Comparison of ENCODE assay signal across 9 mouse cellular contexts in genomic region chr2:181491432-181492205, GRCm38 (mm10). TPM values are rescaled to one million over a fixed set of nuclear protein-coding genes. Genes with fewer than 3 reads are reported as not detected.
DNase-seq lines count a peak whose midpoint lies in the region; ATAC-seq and TF ChIP-seq lines count a peak whose summit lies in the region.
"Had no signal": no experiment of that assay in that cellular context is flagged by ENCODE, and none has a peak within 500 bp of the region (broad histone marks: within the 10 kb centered on the region; RNA-seq: fewer than 3 reads in every experiment).

No protein-coding gene starts in this region.

- no peak for TF ChIP-seq CTCF in E14TG2a.4 (conservative IDR thresholded peaks at IDR 0.05; ENCODE audit: low read length)

- no peak overlapping the region for H3K9ac ChIP-seq in forebrain, embryonic 12.5 days

- peaks cover 69% of the 10 kb centered on the region for H3K4me1 ChIP-seq in E14TG2a.4 (replicated peaks; ENCODE audit: low read depth, low read length)
- H3K4me1 ChIP-seq in forebrain, embryonic 12.5 days: peaks cover 6% of the 10 kb centered on the region

- peak; percentile 48 for DNase-seq in T-cell, adult 2 months (ENCODE audit: low spot score)
- peak; percentile 76 to 81 for DNase-seq in kidney, postnatal 4 days
- peak; percentile 73 for DNase-seq in spleen, adult 12 weeks (ENCODE audit: low spot score)
- no peak for DNase-seq in urinary bladder, postnatal 10 days (ENCODE audit: low spot score)
- no peak for DNase-seq in gastrocnemius, adult 18-20 months (ENCODE audit: low spot score)
- DNase-seq in frontal cortex, adult 2 months (ENCODE audit: extremely low spot score in 1 of 2, low spot score in 1 of 2): no peak

- no peaks in the 10 kb centered on the region for H3K36me3 ChIP-seq in E14TG2a.4 (ENCODE audit: insufficient read depth, low read length)
- no peaks in the 10 kb centered on the region for H3K36me3 ChIP-seq in forebrain, embryonic 12.5 days (replicated peaks)

- no peak for ATAC-seq in forebrain, embryonic 12.5 days (ENCODE audit: low FRiP score)

- peak overlapping the region; percentile 41; the same call in 1 of the 2 replicates for H3K4me3 ChIP-seq in E14TG2a.4 (replicated peaks; ENCODE audit: low read length)
- no peak overlapping the region for H3K4me3 ChIP-seq in forebrain, embryonic 12.5 days (replicated peaks)

- no peak overlapping the region for H3K27ac ChIP-seq in forebrain, embryonic 12.5 days

- H3K4me2 ChIP-seq in forebrain, embryonic 12.5 days: no peak overlapping the region

- 25% methylated on average over 7 of the region's 7 CpGs for WGBS in forebrain, embryonic 12.5 days

- H3K9me3 ChIP-seq in E14TG2a.4 (ENCODE audit: low read length): no peaks in the 10 kb centered on the region
- H3K9me3 ChIP-seq in forebrain, embryonic 12.5 days: no peaks in the 10 kb centered on the region

- H3K27me3 ChIP-seq in E14TG2a.4 (ENCODE audit: insufficient read depth, low read length): peaks cover 12% of the 10 kb centered on the region
- H3K27me3 ChIP-seq in forebrain, embryonic 12.5 days: no peaks in the 10 kb centered on the region

RNA-seq across cellular contexts. Expression of gene Abhd16b, which starts 1.4 kb away (rescaled TPM):
- 0.10 TPM in 1 of 2 replicates, not detected in the other for polyA plus RNA-seq in forebrain, embryonic 12.5 days (2016; fragmentation: Nextera tagmentation; extraction: Ambion mirVana)
- total RNA-seq in gastrocnemius, adult 18-20 months (2021): not detected
- polyA plus RNA-seq in frontal cortex, adult 2 months (2012; rRNA removed): not detected in 2 replicates
- total RNA-seq: left cerebral cortex, postnatal 25 days had no signal

RNA-seq across cellular contexts. Expression of gene Tpd52l2, which starts 5.3 kb away (rescaled TPM):
- polyA plus RNA-seq in forebrain, embryonic 12.5 days (2016; fragmentation: Nextera tagmentation; extraction: Ambion mirVana): 133 and 134 TPM in 2 replicates
- 10 to 100 TPM; 48.9 to 51.1 TPM for total RNA-seq in gastrocnemius, adult 18-20 months (2021)
- 115 and 118 TPM in 2 replicates for polyA plus RNA-seq in frontal cortex, adult 2 months (2012; rRNA removed)

RNA-seq across cellular contexts. Expression of gene Dnajc5, which starts 28.7 kb away (rescaled TPM):
- polyA plus RNA-seq in forebrain, embryonic 12.5 days (2016; fragmentation: Nextera tagmentation; extraction: Ambion mirVana): 129 and 134 TPM in 2 replicates
- 10 to 100 TPM; 42.2 to 47.7 TPM for total RNA-seq in gastrocnemius, adult 18-20 months (2021)
- polyA plus RNA-seq in frontal cortex, adult 2 months (2012; rRNA removed): 139 and 171 TPM in 2 replicates

RNA-seq across cellular contexts. Expression of gene Zbtb46, which starts 32.4 kb away (rescaled TPM):
- 14.4 and 16.1 TPM in 2 replicates for polyA plus RNA-seq in forebrain, embryonic 12.5 days (2016; fragmentation: Nextera tagmentation; extraction: Ambion mirVana)
- total RNA-seq in gastrocnemius, adult 18-20 months (2021): 1 to 10 TPM; 3.3 to 5.9 TPM
- polyA plus RNA-seq in frontal cortex, adult 2 months (2012; rRNA removed): 6.6 and 6.9 TPM in 2 replicates

Comparison
In these comparisons a context has a peak if more than half of its experiments do, and no peak if none do; other contexts are left out.
1. DNase-seq: peak in T-cell, adult 2 months (single experiment), kidney, postnatal 4 days (2 of 2) and spleen, adult 12 weeks (single experiment); none in urinary bladder, postnatal 10 days (single experiment), gastrocnemius, adult 18-20 months (single experiment) and frontal cortex, adult 2 months (0 of 2).